Comparison of ENCODE assay signal across 8 mouse cellular contexts in the genomic region with DNA sequence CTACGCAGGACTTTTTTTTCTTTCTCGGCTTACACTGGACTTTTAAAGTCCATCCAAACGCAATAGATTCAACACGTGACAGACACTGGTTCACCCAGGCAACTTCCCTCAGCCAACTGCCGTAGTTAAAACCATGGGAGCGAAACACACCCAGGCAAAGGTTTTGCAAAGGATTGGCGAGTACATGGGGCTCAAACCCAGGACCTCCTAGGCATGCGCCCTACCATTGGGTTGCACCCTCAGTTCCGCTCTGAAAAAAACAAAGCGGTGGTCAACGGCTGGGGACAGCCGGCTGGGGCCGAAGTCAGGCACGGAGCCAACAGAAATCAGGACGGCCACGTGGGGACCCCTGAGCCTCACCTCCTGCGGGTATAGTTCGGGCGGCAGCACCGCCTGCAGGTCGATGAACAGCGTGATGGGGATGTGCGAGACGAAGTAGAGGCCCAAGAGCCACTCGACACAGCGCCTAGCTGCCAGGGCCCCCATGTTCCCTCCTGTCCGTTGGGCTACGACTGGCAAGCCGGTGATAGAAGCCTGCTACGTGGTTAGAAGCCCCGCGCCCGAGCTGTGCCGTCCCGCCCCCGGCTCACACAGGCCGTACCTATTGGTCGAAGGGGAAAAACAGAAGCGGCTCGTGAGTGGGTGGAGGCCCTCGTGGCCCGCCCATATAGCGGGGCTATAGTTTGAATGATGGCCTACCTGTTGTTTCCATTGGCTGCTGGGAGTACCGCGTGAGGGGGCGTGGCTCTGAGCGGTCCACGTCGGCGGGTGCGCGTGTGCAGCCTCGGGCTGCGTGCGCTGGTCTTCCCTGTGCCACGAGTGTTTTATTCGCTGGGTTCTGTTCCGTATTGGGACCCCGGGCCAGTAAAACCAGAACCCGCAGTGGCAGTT. TPM values are rescaled to one million over a fixed set of nuclear protein-coding genes. Genes with fewer than 3 reads are reported as not detected.
DNase-seq lines count a peak whose midpoint lies in the region; ATAC-seq and TF ChIP-seq lines count a peak whose summit lies in the region.

A gene (minus strand): TSS at position 610 of the 891 bp plus-strand sequence.

- peak; percentile 70 for TF ChIP-seq POLR2A in ES-Bruce4 (IDR thresholded peaks at IDR 0.05; ENCODE audit: insufficient read depth, low read length)

- H3K9me3 ChIP-seq in ES-Bruce4 (replicated peaks; ENCODE audit: control insufficient read depth, insufficient read depth, low read length, poor library complexity, severe bottlenecking): no peaks in the 10 kb centered on the region
- H3K9me3 ChIP-seq in forebrain, embryonic 13.5 days (replicated peaks): no peaks in the 10 kb centered on the region
- no peaks in the 10 kb centered on the region for H3K9me3 ChIP-seq in liver, postnatal 0 days (ENCODE audit: low read length)
- H3K9me3 ChIP-seq in neural tube, embryonic 14.5 days (ENCODE audit: control insufficient read depth, low read length): no peaks in the 10 kb centered on the region

- under 1% methylated on average over 60 of the region's 60 CpGs for WGBS in forebrain, embryonic 13.5 days
- WGBS in large intestine, adult 2 months: under 1% methylated on average over 60 of the region's 60 CpGs
- under 1% methylated on average over 60 of the region's 60 CpGs for WGBS in liver, postnatal 0 days (ENCODE audit: insufficient replicate concordance)
- under 1% methylated on average over 59 of the region's 60 CpGs for WGBS in neural tube, embryonic 14.5 days

- peak; percentile 100 for ATAC-seq in cerebellum, adult (ENCODE audit: insufficient number of reproducible peaks, low FRiP score, low TSS enrichment)
- ATAC-seq in forebrain, embryonic 13.5 days: peak; percentile 100
- ATAC-seq in liver, postnatal 0 days: peak; percentile 99
- ATAC-seq in neural tube, embryonic 14.5 days (ENCODE audit: low read depth): peak; percentile 100

- H3K4me1 ChIP-seq in ES-Bruce4 (ENCODE audit: control insufficient read depth, insufficient read depth, low read length): no peaks in the 10 kb centered on the region
- peaks cover 27% of the 10 kb centered on the region for H3K4me1 ChIP-seq in forebrain, embryonic 13.5 days
- H3K4me1 ChIP-seq in liver, postnatal 0 days (ENCODE audit: insufficient read depth): peaks cover 21% of the 10 kb centered on the region
- H3K4me1 ChIP-seq in neural tube, embryonic 14.5 days (ENCODE audit: control insufficient read depth, insufficient read depth, low read length): peaks cover 12% of the 10 kb centered on the region

- peak within 1 kb of the TSS; percentile 80 for H3K9ac ChIP-seq in ES-Bruce4 (ENCODE audit: low read depth, poor library complexity, severe bottlenecking)
- peak within 1 kb of the TSS; percentile 77 for H3K9ac ChIP-seq in forebrain, embryonic 13.5 days
- H3K9ac ChIP-seq in liver, postnatal 0 days (replicated peaks): peak within 1 kb of the TSS; percentile 82
- peak within 1 kb of the TSS; percentile 68 for H3K9ac ChIP-seq in neural tube, embryonic 14.5 days (replicated peaks; ENCODE audit: low read depth, low read length)

- H3K4me2 ChIP-seq in forebrain, embryonic 13.5 days: peak within 1 kb of the TSS; percentile 80
- H3K4me2 ChIP-seq in liver, postnatal 0 days (ENCODE audit: low read depth, low read length): peak within 1 kb of the TSS; percentile 99
- H3K4me2 ChIP-seq in neural tube, embryonic 14.5 days (ENCODE audit: low read depth, low read length): peak within 1 kb of the TSS; percentile 85

- intact Hi-C loops in heart, postnatal 10 days (cut with DNase I): no loop called here

- DNase-seq in heart, postnatal 10 days: peak; percentile 97
- DNase-seq in large intestine, adult 2 months (ENCODE audit: low read depth, low spot score): peak; percentile 74
- peak; percentile 96 for DNase-seq in liver, postnatal 0 days
- peak; percentile 96 for DNase-seq in testis, postnatal 10 days (ENCODE audit: low spot score)

- no peak for TF ChIP-seq CTCF in ES-Bruce4 (IDR thresholded peaks at IDR 0.05; ENCODE audit: low read depth, low read length)
- peak; percentile 44 for TF ChIP-seq CTCF in liver, postnatal 0 days (IDR thresholded peaks at IDR 0.05; ENCODE audit: low read depth)

- H3K27me3 ChIP-seq in ES-Bruce4 (ENCODE audit: control insufficient read depth, insufficient read depth, low read length, poor library complexity, severe bottlenecking): no peaks in the 10 kb centered on the region
- no peaks in the 10 kb centered on the region for H3K27me3 ChIP-seq in forebrain, embryonic 13.5 days
- no peaks in the 10 kb centered on the region for H3K27me3 ChIP-seq in liver, postnatal 0 days (ENCODE audit: insufficient read depth, low read length)
- H3K27me3 ChIP-seq in neural tube, embryonic 14.5 days (ENCODE audit: control insufficient read depth, insufficient read depth, low read length): no peaks in the 10 kb centered on the region

- H3K36me3 ChIP-seq in ES-Bruce4 (ENCODE audit: control insufficient read depth, insufficient read depth, low read length, poor library complexity, severe bottlenecking): peaks cover 7% of the 10 kb centered on the region
- H3K36me3 ChIP-seq in forebrain, embryonic 13.5 days (ENCODE audit: poor library complexity, severe bottlenecking): 0 out of 2 replicates have a peak, but pooled peaks cover 5% of the 10 kb centered on the region
- H3K36me3 ChIP-seq in liver, postnatal 0 days (replicated peaks; ENCODE audit: insufficient read depth, low read length): 0 out of 2 replicates have a peak, but pooled peaks cover 2% of the 10 kb centered on the region
- H3K36me3 ChIP-seq in neural tube, embryonic 14.5 days (ENCODE audit: control insufficient read depth, insufficient read depth, low read length): no peaks in the 10 kb centered on the region

- peak within 1 kb of the TSS; percentile 16 for H3K27ac ChIP-seq in ES-Bruce4 (ENCODE audit: insufficient read depth, low read length)
- H3K27ac ChIP-seq in forebrain, embryonic 13.5 days: peak within 1 kb of the TSS; percentile 81
- peak within 1 kb of the TSS; percentile 92 for H3K27ac ChIP-seq in liver, postnatal 0 days (ENCODE audit: low read depth)
- peak within 1 kb of the TSS; percentile 88 for H3K27ac ChIP-seq in neural tube, embryonic 14.5 days (ENCODE audit: low read depth, low read length)

- 0 out of 2 replicates have a peak, but pooled peaks have one; percentile 9 for TF ChIP-seq EP300 in ES-Bruce4 (IDR thresholded peaks at IDR 0.05; ENCODE audit: insufficient read depth, low read depth, low read length)
- TF ChIP-seq EP300 in liver, postnatal 0 days (IDR thresholded peaks at IDR 0.05; ENCODE audit: low read depth): no peak; the same call in 1 of the 2 replicates

- peak within 1 kb of the TSS; percentile 76 for H3K4me3 ChIP-seq in ES-Bruce4 (ENCODE audit: low read depth, low read length)
- peak within 1 kb of the TSS; percentile 62 for H3K4me3 ChIP-seq in forebrain, embryonic 13.5 days
- peak within 1 kb of the TSS; percentile 83 for H3K4me3 ChIP-seq in liver, postnatal 0 days (ENCODE audit: low read depth, low read length)
- H3K4me3 ChIP-seq in neural tube, embryonic 14.5 days (ENCODE audit: low read depth, low read length): peak within 1 kb of the TSS; percentile 56

RNA-seq across cellular contexts. Expression of the gene that starts here (rescaled TPM):
- 89.0 and 90.1 TPM in 2 replicates for polyA plus RNA-seq in ES-Bruce4 (2011; ENCODE audit: insufficient read depth, insufficient read length, low read depth, missing spikeins)
- polyA plus RNA-seq in forebrain, embryonic 13.5 days (2015; fragmentation: Nextera tagmentation; extraction: Ambion mirVana): 45.9 and 49.0 TPM in 2 replicates
- total RNA-seq in heart, postnatal 10 days (2021): 10 to 100 TPM; 14.5 to 16.8 TPM
- 71.8 and 74.3 TPM in 2 replicates for polyA plus RNA-seq in large intestine, adult 2 months (2012; rRNA removed)
- polyA plus RNA-seq in liver, postnatal 0 days (2015; fragmentation: Nextera tagmentation; extraction: Ambion mirVana): 79.2 and 81.5 TPM in 2 replicates
- polyA plus RNA-seq in neural tube, embryonic 14.5 days (2014; fragmentation: Nextera tagmentation; extraction: Ambion mirVana): 38.0 and 43.0 TPM in 2 replicates

Comparison
In these comparisons a context has a peak if more than half of its experiments do, and no peak if none do; other contexts are left out.
1. Peak in every context shown above with its lines: DNase-seq, ATAC-seq, H3K4me3 ChIP-seq and H3K27ac ChIP-seq.
2. H3K27ac ChIP-seq: peak in every context shown above with its lines; median percentile 92 in liver, postnatal 0 days; 88 in neural tube, embryonic 14.5 days; 81 in forebrain, embryonic 13.5 days; 16 in ES-Bruce4.